Mouse (Mus musculus): ENCODE results near the gene Paox. TPM values are rescaled to one million over a fixed set of nuclear protein-coding genes. Genes with fewer than 3 reads are reported as not detected.
A peak's percentile ranks its signal among the peaks of the same experiment; 100 is the strongest.

Gene Paox
- total RNA-seq, 1 experiment: 9.1 TPM

- no peak for DNase-seq (ENCODE audit: low read depth, low spot score)
- H3K36me3 ChIP-seq (ENCODE audit: control insufficient read depth, insufficient read depth, low read length, poor library complexity, severe bottlenecking): peaks cover 8% of the 10 kb centered on the region; the same call in 1 of the 2 replicates
- no peak for TF ChIP-seq ZC3H11A (IDR thresholded peaks at IDR 0.05; ENCODE audit: borderline replicate concordance, low read depth, low read length)
- no peak for TF ChIP-seq HCFC1 (IDR thresholded peaks at IDR 0.05; ENCODE audit: borderline replicate concordance, insufficient read depth, low read length)
- TF ChIP-seq ZNF384 (IDR thresholded peaks at IDR 0.05; ENCODE audit: low read depth, low read length): no peak
- TF ChIP-seq MAFK (IDR thresholded peaks at IDR 0.05; ENCODE audit: insufficient read depth, low read depth, low read length): no peak
- no peak for TF ChIP-seq CHD2 (IDR thresholded peaks at IDR 0.05; ENCODE audit: low read depth, low read length)
- H3K27ac ChIP-seq (ENCODE audit: insufficient read depth, low read depth, low read length, poor library complexity, severe bottlenecking): no peak overlapping the region
- H3K4me1 ChIP-seq (ENCODE audit: control insufficient read depth in 2 of 2, insufficient read depth in 2 of 2, low read length in 2 of 2, poor library complexity in 1 of 2): no peaks in the 10 kb centered on the region
- no peak overlapping the region for H3K9ac ChIP-seq (ENCODE audit: insufficient read depth, low read depth, low read length, poor library complexity, severe bottlenecking)
- no peaks in the 10 kb centered on the region for H3K9me3 ChIP-seq (ENCODE audit: control insufficient read depth, insufficient read depth, low read depth, low read length)
- H3K4me3 ChIP-seq (ENCODE audit: insufficient read depth in 1 of 2, low read depth in 1 of 2, low read length in 2 of 2, poor library complexity in 1 of 2, severe bottlenecking in 1 of 2): no peak overlapping the region
- in situ Hi-C loops (cut with MboI; ENCODE audit: low sequenced_read_pairs in 2 of 2, unreplicated experiment in 2 of 2): loop anchor here in 1 of 2 experiments (5.0 kb wide), 1 partner anchor 62 kb away; the partner anchor contains the start of gene Caly
Measured at GRCm38 (mm10) chr7:140144550-140144949, 29.0 kb downstream of the Paox start.

- Histone ChIP-seq H3K36me3 (ENCODE audit: control insufficient read depth, insufficient read depth, low read length, poor library complexity, severe bottlenecking) (peaks cover 8% of the 10 kb centered on the region; the same call in 1 of the 2 replicates), H3K4me3 (ENCODE audit: insufficient read depth in 1 of 2, low read depth in 1 of 2, low read length in 2 of 2, poor library complexity in 1 of 2, severe bottlenecking in 1 of 2) (peak overlapping the region; percentile 58 to 63), H3K4me1 (ENCODE audit: control insufficient read depth in 2 of 2, insufficient read depth in 2 of 2, low read length in 2 of 2, poor library complexity in 1 of 2) (peaks cover 0 to 9% of the 10 kb centered on the region in 2 experiments; a peak in 1 of 4 replicates), H3K9ac (ENCODE audit: insufficient read depth, low read depth, low read length, poor library complexity, severe bottlenecking) (peak overlapping the region; percentile 66), H3K27ac (ENCODE audit: insufficient read depth, low read depth, low read length, poor library complexity, severe bottlenecking) (no peak overlapping the region), H3K9me3 (ENCODE audit: control insufficient read depth, insufficient read depth, low read depth, low read length) (no peaks in the 10 kb centered on the region)
- TF ChIP-seq MAFK (IDR thresholded peaks at IDR 0.05; ENCODE audit: insufficient read depth, low read depth, low read length) (no peak), ZC3H11A (IDR thresholded peaks at IDR 0.05; ENCODE audit: borderline replicate concordance, low read depth, low read length) (no peak), HCFC1 (IDR thresholded peaks at IDR 0.05; ENCODE audit: borderline replicate concordance, insufficient read depth, low read length) (no peak), ZNF384 (IDR thresholded peaks at IDR 0.05; ENCODE audit: low read depth, low read length) (no peak), CHD2 (IDR thresholded peaks at IDR 0.05; ENCODE audit: low read depth, low read length) (no peak)
- in situ Hi-C loops (cut with MboI; ENCODE audit: low sequenced_read_pairs in 2 of 2, unreplicated experiment in 2 of 2): no loop called here
- DNase-seq (ENCODE audit: low read depth, low spot score): no peak
Measured at GRCm38 (mm10) chr7:140153383-140153782, 37.8 kb downstream of the Paox start.

GRCm38 (mm10) chr7:140153829-140154217, 38.2 kb downstream of the Paox start:
- Histone ChIP-seq H3K27ac (ENCODE audit: insufficient read depth, low read depth, low read length, poor library complexity, severe bottlenecking) (no peak overlapping the region), H3K4me1 (ENCODE audit: control insufficient read depth in 2 of 2, insufficient read depth in 2 of 2, low read length in 2 of 2, poor library complexity in 1 of 2) (peaks cover 0 to 9% of the 10 kb centered on the region in 2 experiments; a peak in 1 of 4 replicates), H3K9ac (ENCODE audit: insufficient read depth, low read depth, low read length, poor library complexity, severe bottlenecking) (no peak overlapping the region), H3K36me3 (ENCODE audit: control insufficient read depth, insufficient read depth, low read length, poor library complexity, severe bottlenecking) (peaks cover 8% of the 10 kb centered on the region; the same call in 1 of the 2 replicates), H3K9me3 (ENCODE audit: control insufficient read depth, insufficient read depth, low read depth, low read length) (no peaks in the 10 kb centered on the region), H3K4me3 (ENCODE audit: insufficient read depth in 1 of 2, low read depth in 1 of 2, low read length in 2 of 2, poor library complexity in 1 of 2, severe bottlenecking in 1 of 2) (peak overlapping the region; percentile 58 to 63; a peak in 3 of 4 replicates)
- in situ Hi-C loops (cut with MboI; ENCODE audit: low sequenced_read_pairs in 2 of 2, unreplicated experiment in 2 of 2): no loop called here
- DNase-seq (ENCODE audit: low read depth, low spot score): no peak
- TF ChIP-seq ZC3H11A (IDR thresholded peaks at IDR 0.05; ENCODE audit: borderline replicate concordance, low read depth, low read length) (no peak), ZNF384 (IDR thresholded peaks at IDR 0.05; ENCODE audit: low read depth, low read length) (no peak), MAFK (IDR thresholded peaks at IDR 0.05; ENCODE audit: insufficient read depth, low read depth, low read length) (no peak), CHD2 (IDR thresholded peaks at IDR 0.05; ENCODE audit: low read depth, low read length) (no peak), HCFC1 (IDR thresholded peaks at IDR 0.05; ENCODE audit: borderline replicate concordance, insufficient read depth, low read length) (no peak)

DNA sequence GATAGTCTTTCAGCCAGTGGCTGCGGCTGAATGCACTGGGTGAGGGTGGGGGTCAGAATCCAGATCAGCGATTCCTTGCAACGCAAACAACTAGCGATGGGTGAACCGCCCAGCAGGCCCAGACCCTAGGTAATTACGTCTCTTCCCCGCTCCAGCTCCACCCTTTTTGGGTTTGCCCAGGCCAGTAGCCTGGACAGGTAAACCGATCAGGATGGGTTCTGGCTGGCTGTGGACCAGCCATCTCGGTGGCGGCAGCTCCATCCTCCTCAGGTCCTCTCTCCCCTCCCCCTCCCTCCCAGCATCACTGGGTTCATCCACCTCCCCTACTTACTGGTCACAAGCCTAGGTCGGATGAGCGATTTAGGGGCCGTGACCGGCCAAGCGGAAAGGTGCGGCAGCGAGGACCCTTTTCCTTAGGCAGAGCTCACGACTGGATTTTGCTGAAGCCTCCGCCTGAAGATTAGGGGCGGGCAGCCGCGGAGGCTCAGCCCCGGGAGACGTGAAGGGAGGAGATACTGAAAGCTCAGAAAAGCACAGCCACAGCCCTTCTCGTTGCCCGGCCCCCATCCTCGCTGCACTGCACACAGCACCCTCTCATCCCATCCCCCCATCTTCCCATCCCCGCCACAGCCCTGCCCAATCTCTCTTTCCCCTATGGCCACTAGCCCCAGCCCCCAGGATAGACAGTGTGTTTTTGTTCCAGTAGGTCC, 38.8 kb downstream of the Paox start, which contains the start of gene Sprn:
Gene Sprn, minus strand, starts transcription at position 660 of the 710 bp plus-strand sequence.
- Histone ChIP-seq H3K9me3 (ENCODE audit: control insufficient read depth, insufficient read depth, low read depth, low read length) (no peaks in the 10 kb centered on the region), H3K4me3 (ENCODE audit: insufficient read depth in 1 of 2, low read depth in 1 of 2, low read length in 2 of 2, poor library complexity in 1 of 2, severe bottlenecking in 1 of 2) (peak within 1 kb of the TSS; percentile 10 to 58), H3K4me1 (ENCODE audit: control insufficient read depth in 2 of 2, insufficient read depth in 2 of 2, low read length in 2 of 2, poor library complexity in 1 of 2) (peaks cover 0 to 9% of the 10 kb centered on the region in 2 experiments; a peak in 1 of 4 replicates), H3K36me3 (ENCODE audit: control insufficient read depth, insufficient read depth, low read length, poor library complexity, severe bottlenecking) (peaks cover 8% of the 10 kb centered on the region; the same call in 1 of the 2 replicates), H3K9ac (ENCODE audit: insufficient read depth, low read depth, low read length, poor library complexity, severe bottlenecking) (no peak within 1 kb of the TSS), H3K27ac (ENCODE audit: insufficient read depth, low read depth, low read length, poor library complexity, severe bottlenecking) (no peak within 1 kb of the TSS)
- DNase-seq (ENCODE audit: low read depth, low spot score): no peak
- in situ Hi-C loops (cut with MboI; ENCODE audit: low sequenced_read_pairs in 2 of 2, unreplicated experiment in 2 of 2): no loop called here
- no peak for TF ChIP-seq MAFK (IDR thresholded peaks at IDR 0.05; ENCODE audit: insufficient read depth, low read depth, low read length)
- TF ChIP-seq ZC3H11A (IDR thresholded peaks at IDR 0.05; ENCODE audit: borderline replicate concordance, low read depth, low read length): no peak
- TF ChIP-seq HCFC1 (IDR thresholded peaks at IDR 0.05; ENCODE audit: borderline replicate concordance, insufficient read depth, low read length): no peak
- no peak for TF ChIP-seq ZNF384 (IDR thresholded peaks at IDR 0.05; ENCODE audit: low read depth, low read length)
- no peak for TF ChIP-seq CHD2 (IDR thresholded peaks at IDR 0.05; ENCODE audit: low read depth, low read length)
